Mouse (Mus musculus) ES-Bruce4 (cell line): ENCODE results near the gene Etv1. TPM values are rescaled to one million over a fixed set of nuclear protein-coding genes. Genes with fewer than 3 reads are reported as not detected.

ENCODE experiments used
- H3K27ac ChIP-seq: 2 replicates; pipeline ENCODE4 v1.5.1; 2012; ENCODE audit warnings: low read length, inconsistent platforms; ENCODE audit not compliant: insufficient read depth
- H3K27me3 ChIP-seq: 2 replicates; pipeline ENCODE4 v1.6.1; 2012; ENCODE audit warnings: mild to moderate bottlenecking, low read length, inconsistent platforms; ENCODE audit not compliant: control insufficient read depth, poor library complexity, insufficient read depth, severe bottlenecking
- H3K36me3 ChIP-seq: 2 replicates; pipeline ENCODE4 v1.6.1; 2012; ENCODE audit warnings: inconsistent platforms, mild to moderate bottlenecking, low read length, moderate library complexity; ENCODE audit not compliant: control insufficient read depth, poor library complexity, insufficient read depth, severe bottlenecking
- H3K4me1 ChIP-seq: one replicate; pipeline ENCODE4 v1.8.1; 2011; ENCODE audit warnings: low read length; ENCODE audit not compliant: control insufficient read depth, insufficient read depth
- H3K4me3 ChIP-seq: 2 replicates; pipeline ENCODE4 v1.5.1; 2011; ENCODE audit warnings: low read depth, mild to moderate bottlenecking, low read length
- H3K9ac ChIP-seq: 2 replicates; pipeline ENCODE4 v1.6.1; 2012; ENCODE audit warnings: low read depth, mild to moderate bottlenecking, inconsistent platforms; ENCODE audit not compliant: poor library complexity, severe bottlenecking
- H3K9me3 ChIP-seq: replicated peaks from 2 replicates; pipeline ENCODE4 v1.6.1; 2012; ENCODE audit warnings: mild to moderate bottlenecking, low read length, inconsistent platforms; ENCODE audit not compliant: control insufficient read depth, poor library complexity, insufficient read depth, severe bottlenecking
- CTCF ChIP-seq: IDR thresholded peaks from one replicate; pipeline ENCODE4 v1.8.1; 2011; ENCODE audit warnings: low read depth, low read length
- EP300 ChIP-seq: IDR thresholded peaks from 2 replicates; pipeline ENCODE4 v1.6.1; 2011; ENCODE audit warnings: low read depth, low read length; ENCODE audit not compliant: insufficient read depth
- POLR2A ChIP-seq: IDR thresholded peaks from one replicate; pipeline ENCODE4 v1.8.1; 2011; ENCODE audit warnings: low read length; ENCODE audit not compliant: insufficient read depth
- polyA plus RNA-seq: library from polyadenylated mRNA; stranded (reverse); fragments of >200 nt; gene quantifications from 2 replicates; pipeline ENCODE4 v1.2.4, GENCODE M21; 2011; ENCODE audit warnings: low read depth; ENCODE audit not compliant: missing spikeins, insufficient read depth, insufficient read length

The Etv1 gene
- polyA plus RNA-seq, 1 experiment = 9.8 TPM

DNA sequence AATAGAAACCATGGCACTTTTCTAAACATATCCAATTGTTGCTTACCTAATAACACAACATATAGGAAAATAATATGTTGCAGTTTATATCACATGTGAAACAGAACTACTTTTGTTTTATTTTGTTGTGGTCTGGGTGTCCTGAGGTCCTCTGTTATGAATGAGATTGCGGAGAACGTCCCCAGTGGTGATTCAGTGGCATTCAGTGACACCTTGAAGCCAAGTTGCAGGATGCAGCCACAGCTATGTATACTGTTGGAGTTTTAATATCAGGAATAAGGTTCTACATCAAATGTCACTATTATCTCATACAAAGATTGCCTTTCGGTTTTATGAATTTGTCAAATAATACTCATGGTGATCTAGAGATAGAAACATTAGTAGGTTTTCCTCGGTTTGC is 7.4 kb downstream of the Etv1 start:
- no peak overlapping the region for H3K4me3 ChIP-seq
- no peak for TF ChIP-seq EP300
- no peaks in the 10 kb centered on the region for H3K4me1 ChIP-seq
- no peaks in the 10 kb centered on the region for H3K36me3 ChIP-seq
- no peaks in the 10 kb centered on the region for H3K27me3 ChIP-seq
- H3K9ac ChIP-seq = no peak overlapping the region
- no peak overlapping the region for H3K27ac ChIP-seq
- no peaks in the 10 kb centered on the region for H3K9me3 ChIP-seq

DNA sequence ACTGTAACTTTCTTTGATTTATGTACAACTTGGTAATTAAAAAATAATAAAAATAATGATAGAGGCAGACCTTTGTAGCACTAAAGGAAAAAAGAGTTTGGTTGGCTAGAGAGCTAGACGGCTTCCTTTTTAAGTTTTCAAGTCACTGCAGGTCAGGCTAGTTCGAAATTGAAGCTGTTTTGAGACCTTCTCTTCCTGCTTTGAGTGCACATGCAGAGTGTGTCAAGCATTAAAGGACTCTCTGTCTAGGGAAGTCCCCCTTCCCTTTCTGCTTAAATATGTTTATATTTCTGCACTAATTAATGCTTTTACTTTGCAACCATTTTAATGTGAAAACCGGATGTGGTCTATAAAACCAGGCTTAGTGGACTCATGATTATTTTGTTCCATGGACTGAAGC is 8.5 kb downstream of the Etv1 start:
- H3K4me1 ChIP-seq = no peaks in the 10 kb centered on the region
- TF ChIP-seq POLR2A = no peak
- TF ChIP-seq CTCF = no peak
- no peak for TF ChIP-seq EP300
- H3K36me3 ChIP-seq = no peaks in the 10 kb centered on the region
- no peak overlapping the region for H3K9ac ChIP-seq
- H3K27me3 ChIP-seq = no peaks in the 10 kb centered on the region
- no peak overlapping the region for H3K4me3 ChIP-seq
- no peaks in the 10 kb centered on the region for H3K9me3 ChIP-seq
- H3K27ac ChIP-seq = no peak overlapping the region

DNA sequence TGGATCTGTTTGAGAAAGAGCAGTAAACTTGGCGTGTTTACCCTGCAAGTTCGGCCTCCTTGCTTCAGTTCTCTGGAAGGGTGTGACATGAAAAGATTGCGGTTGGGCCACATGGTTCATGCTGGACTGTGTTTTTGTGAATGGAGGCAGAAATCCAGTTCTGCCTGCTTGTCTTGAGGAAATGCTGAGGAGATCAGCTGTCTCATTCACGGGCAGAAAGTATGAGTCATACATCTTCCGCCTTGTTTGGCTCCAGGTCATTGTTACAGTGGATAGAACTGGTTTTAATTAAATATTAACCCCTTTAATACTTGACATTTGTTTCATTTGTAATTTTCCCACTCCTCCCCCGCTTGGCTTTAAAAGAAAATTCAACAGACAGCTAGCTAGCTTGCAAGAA is 9.4 kb downstream of the Etv1 start:
- TF ChIP-seq EP300 (no peak), CTCF (no peak), POLR2A (no peak)
- H3K4me3 ChIP-seq = no peak overlapping the region
- no peaks in the 10 kb centered on the region for H3K27me3 ChIP-seq
- H3K4me1 ChIP-seq = no peaks in the 10 kb centered on the region
- H3K36me3 ChIP-seq = no peaks in the 10 kb centered on the region
- no peak overlapping the region for H3K27ac ChIP-seq
- H3K9me3 ChIP-seq = no peaks in the 10 kb centered on the region
- no peak overlapping the region for H3K9ac ChIP-seq

- Histone ChIP-seq H3K36me3 (no peaks in the 10 kb centered on the region), H3K4me3 (no peak overlapping the region), H3K27ac (no peak overlapping the region), H3K27me3 (no peaks in the 10 kb centered on the region), H3K9ac (no peak overlapping the region), H3K4me1 (no peaks in the 10 kb centered on the region), H3K9me3 (no peaks in the 10 kb centered on the region)
- TF ChIP-seq POLR2A (no peak), EP300 (no peak)
Measured at GRCm38 (mm10) chr12:38789789-38790355, 10.7 kb downstream of the Etv1 start.

DNA sequence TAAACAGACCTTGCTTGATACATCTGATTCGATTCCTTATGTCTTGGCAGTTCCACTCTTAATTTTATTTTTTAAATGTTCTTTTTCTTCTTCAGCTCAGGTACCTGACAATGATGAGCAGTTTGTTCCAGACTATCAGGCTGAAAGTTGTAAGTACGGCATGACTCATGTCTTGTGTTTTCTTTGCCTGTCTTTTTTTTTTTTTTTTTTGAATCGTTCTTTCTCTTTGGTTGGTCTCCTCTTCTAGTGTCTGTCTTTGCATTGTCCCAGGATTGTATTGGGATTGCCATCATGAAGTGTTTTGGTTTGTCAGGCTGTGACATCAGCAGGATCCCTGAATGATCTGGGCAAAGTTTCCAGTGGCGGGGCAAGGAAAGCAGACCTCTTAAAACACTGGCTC is 13.9 kb downstream of the Etv1 start:
- Histone ChIP-seq H3K36me3 (no peaks in the 10 kb centered on the region), H3K4me3 (no peak overlapping the region)
- TF ChIP-seq CTCF (no peak), POLR2A (no peak), EP300 (no peak)

GRCm38 (mm10) chr12:38793697-38794096 is 14.5 kb downstream of the Etv1 start:
- no peaks in the 10 kb centered on the region for H3K4me1 ChIP-seq
- H3K4me3 ChIP-seq = no peak overlapping the region
- H3K27me3 ChIP-seq = no peaks in the 10 kb centered on the region
- no peak overlapping the region for H3K27ac ChIP-seq
- H3K36me3 ChIP-seq = no peaks in the 10 kb centered on the region
- H3K9ac ChIP-seq = no peak overlapping the region
- TF ChIP-seq EP300 (no peak), CTCF (no peak), POLR2A (no peak)
- no peaks in the 10 kb centered on the region for H3K9me3 ChIP-seq

More for the DNA sequence above, 13.9 kb downstream of the Etv1 start:
- H3K27me3 ChIP-seq = no peaks in the 10 kb centered on the region
- H3K27ac ChIP-seq = no peak overlapping the region
- H3K9ac ChIP-seq = no peak overlapping the region
- H3K4me1 ChIP-seq = no peaks in the 10 kb centered on the region
- no peaks in the 10 kb centered on the region for H3K9me3 ChIP-seq
